Mouse (Mus musculus): ENCODE data around the gene Tie1.
"Not testable (repeated sequence)": the region's sequence is repeated elsewhere in the genome, so short reads cannot be mapped to it uniquely, and the experiment has no call there.

Gene Tie1

DNA sequence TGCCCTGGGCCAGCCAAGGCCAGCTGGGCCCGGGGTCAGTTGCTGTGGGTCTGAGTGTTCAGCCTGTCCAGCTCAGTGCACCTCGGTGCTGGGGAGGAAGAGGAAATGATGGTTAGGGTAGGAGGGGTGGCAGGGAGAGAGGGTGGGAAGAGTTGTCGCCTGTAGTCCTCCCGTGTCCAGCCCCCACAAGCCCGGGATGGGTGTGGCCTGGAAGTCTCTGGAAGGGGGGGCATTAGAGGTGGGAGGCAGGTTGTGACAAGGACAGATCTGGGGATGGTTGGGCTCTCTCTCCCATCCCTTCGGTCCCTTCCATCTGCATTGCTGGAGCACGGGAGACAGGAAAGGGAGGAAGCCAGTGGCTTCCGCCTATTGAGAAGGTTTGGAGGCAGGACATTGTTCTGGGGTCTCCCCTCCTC is at the start of gene Tie1:
Gene Tie1 (minus strand): TSS at position 345 of the 416 bp plus-strand sequence.
- DNase-seq (ENCODE audit: low read depth) = no peak

DNA sequence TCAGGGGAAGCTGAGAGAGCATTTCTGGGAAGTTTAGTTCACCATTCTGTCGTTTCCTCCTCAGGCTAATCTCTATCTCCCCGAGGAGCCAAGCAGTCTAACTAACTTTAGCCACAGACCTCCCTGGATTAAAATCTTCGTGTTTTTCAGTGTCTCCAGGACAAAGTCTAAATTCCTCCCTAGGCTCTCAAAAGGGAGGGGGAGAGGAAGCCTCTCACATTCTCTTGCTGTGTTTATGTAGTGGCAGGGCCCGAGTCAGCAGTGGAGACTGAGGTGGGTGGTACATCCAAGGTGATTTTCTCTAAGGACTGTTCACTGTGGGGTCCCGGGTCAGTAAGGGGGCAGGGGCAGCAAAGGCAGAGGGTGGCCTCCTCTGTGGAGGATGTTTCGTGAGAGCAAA is 47.9 kb upstream of the Tie1 start:
- DNase-seq (ENCODE audit: low read depth) = no peak

DNA sequence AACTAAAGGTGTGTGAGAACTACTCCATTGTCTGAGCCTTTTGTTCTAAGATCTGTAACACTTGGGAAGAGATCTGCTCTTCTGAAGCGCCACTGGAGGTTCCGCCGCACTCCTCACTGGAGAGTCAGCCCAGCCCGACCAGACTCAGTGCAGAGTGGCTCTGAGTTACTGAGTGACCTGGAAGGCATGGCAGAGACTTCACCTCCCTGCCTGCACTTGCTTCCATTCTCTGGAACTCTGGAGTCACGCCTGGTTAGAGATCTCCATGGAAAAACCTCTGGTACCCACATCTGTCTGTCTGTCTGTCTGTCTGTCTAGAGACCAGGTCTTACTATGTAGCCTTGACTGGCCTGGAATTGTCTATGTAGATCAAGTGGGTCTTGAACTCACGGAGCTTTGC is 45.7 kb upstream of the Tie1 start:
- DNase-seq (ENCODE audit: low read depth) = no peak

DNA sequence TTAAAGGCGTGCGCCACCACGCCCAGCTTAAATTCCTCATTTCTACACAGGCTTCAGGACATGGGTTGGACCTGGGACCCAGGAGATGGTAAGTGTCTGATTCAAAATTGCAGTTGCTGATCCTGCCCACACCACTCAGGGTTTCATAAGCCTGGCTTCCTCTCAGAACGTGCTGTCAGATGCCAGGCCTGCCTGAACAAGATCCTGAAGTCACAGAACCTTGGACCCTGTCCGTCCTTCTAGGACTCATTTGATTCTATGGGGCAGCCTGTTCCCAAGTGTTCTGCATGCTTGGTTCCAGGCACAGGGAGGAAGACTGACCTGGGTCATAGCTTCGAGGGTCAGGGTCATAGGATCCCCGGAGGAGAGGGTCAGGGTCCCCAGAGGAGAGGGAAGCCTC is 43.7 kb upstream of the Tie1 start:
- DNase-seq (ENCODE audit: low read depth) = no peak

DNA sequence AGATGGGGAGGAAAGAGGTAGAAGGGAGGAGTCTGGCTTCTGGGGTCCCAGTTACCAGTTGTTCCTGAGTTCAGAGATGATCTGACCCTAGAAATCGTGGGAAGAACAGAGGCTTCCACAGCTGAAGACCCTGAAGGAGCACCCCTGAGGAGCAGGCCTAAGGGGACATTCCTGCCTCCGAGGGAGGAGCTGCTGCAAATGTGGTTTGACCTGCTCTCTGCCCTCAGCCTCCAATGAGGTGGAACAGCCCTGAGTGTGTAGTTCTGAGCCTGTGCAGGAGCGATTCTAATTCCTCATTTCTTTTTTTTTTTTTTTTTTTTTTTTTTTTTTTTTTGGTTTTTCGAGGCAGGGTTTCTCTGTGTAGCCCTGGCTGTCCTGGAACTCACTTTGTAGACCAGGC is 43.3 kb upstream of the Tie1 start:
- DNase-seq (ENCODE audit: low read depth) = no peak

DNA sequence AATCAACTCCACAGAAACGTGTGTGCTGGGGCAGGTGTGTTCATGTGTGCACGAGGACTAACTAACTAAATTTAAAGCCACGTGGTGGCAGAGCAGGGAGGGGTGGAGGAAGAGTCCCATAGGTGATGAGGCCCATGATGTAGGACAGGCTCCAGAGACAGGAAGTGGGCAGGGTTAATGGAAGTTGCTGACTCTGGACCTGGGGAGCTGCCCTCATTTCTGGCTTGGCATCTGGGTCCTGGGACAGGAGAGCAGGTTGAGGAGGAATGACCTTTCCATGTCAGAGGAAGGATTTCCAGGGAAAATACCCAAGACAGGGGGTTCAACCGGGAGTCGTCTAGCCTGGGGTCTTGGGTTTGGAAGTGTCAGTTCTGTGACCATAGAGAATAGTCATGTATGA is 42.8 kb upstream of the Tie1 start:
- DNase-seq (ENCODE audit: low read depth) = no peak

DNA sequence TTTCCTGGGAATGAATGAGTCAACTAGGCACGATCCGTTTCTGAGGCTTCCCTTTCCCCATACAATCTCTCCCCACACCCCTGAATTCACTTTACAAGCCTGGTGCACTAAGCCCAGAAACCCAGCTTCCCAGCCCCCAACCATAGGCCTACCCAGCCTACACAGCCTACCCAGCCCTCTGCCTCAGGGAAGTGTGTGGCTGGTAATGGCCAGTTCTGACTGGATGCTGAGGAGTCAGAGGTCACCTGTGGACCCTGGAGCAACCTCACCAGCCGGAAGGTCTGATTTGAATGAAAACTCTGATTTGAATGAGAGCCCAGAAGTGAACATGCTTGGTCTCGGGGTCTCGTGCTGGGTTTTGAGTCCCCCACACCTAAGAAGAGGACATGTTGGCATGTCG is 37.9 kb upstream of the Tie1 start:
- DNase-seq (ENCODE audit: low read depth) = no peak

DNA sequence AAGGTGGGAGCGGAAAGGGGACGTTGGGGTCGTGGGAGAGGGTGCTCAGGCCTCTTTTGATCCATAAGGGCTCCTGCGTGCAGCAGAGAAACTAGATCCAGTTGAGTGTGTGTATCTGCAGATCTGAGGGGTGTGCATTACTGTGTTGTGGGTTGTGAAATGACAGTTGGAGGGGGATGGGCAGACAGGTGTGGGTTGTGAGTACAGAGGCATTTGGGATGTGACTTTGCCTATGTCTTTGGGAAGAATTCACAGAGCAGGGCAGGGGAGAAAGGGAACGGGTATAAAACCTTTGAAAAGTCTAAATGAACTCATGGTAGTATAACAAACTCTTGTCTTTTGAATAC is 37.4 kb upstream of the Tie1 start:
- no peak for DNase-seq (ENCODE audit: low read depth)

DNA sequence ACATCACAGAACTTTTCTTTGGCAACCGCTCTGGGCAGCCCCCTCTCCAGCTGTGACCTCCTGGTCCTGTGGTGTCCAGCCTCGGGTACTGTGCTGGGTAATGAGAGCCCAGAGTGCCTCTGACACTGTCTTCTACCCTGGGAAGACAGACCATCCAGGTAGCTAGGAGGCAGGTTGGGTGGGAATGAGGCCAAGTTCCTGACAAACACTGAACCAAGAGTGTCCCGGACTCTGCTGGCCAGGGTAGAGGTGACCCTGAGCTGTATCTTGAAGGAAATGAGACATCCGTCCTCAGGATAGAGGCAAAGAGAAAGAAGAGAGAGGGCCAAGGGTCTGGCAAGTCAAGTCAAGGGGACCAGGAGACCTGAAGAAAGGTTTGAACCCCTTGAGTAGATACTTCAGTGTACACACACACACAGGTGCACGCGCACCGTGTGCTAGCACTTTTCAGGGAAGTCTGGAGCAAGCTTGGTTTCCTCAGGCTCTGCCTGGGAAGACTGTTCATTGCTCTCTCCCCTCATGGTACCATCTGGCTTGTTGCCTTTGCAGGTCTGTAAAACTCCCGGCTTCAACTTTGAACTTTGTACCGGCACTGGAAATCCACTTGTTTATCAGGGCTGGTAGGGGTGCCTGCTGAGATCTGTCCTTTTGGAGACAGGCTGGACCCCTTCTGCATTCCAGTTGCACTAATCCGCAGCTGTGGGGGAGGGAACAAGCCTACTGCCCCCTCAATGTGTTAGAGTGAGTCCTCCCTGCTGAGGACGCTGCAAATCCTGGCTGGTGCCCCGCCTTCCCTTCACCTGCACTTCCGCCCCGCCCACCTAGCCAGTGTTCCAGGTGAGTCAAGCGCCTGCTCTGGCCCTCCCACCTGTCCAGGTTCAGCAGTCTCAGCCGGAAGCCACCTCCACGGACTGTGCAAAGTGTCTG is 36.8 kb upstream of the Tie1 start, which contains the start of gene 2610528J11Rik:
Gene 2610528J11Rik (plus strand): TSS at position 592 of the 927 bp plus-strand sequence.
- no peak for DNase-seq (ENCODE audit: low read depth)

DNA sequence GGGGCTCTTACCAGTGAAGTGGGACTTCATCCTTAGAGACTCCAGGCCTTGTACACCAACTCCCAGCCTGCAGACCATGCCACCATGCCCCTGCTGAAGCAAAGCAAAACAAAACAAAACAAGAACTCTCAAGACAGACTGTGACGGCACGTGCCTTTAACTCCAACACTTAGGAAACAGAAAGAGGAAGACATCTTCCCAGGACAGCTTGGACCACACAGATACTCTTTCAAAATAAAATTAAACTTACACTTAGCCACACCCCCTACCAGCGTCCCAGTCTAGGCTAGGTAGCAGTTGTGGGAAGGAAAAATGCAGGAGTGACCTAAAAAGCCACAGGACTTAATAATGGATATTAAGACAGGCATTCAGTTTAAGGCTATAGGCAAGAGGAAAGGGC is 35.9 kb upstream of the Tie1 start:
- no peak for DNase-seq (ENCODE audit: low read depth)

DNA sequence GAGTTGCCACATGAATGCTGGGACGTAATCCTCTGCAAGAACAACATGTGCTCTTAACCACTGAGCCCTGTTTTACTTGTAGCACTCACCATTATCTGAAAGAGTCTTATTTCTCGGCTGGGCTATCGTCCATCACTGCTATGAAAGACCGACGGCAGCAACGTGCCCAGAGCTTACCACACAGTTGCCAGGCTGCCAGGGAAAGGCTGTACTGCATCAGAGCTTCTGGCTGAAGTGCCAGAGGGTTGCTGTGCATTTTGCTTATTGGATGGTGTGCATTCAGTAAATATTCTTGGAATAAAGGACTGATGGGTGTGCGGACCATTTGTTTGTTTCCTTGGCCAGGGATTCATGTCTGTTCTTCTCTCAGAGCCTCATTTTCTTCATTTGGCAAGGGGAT is 34.1 kb upstream of the Tie1 start:
- no peak for DNase-seq (ENCODE audit: low read depth)

DNA sequence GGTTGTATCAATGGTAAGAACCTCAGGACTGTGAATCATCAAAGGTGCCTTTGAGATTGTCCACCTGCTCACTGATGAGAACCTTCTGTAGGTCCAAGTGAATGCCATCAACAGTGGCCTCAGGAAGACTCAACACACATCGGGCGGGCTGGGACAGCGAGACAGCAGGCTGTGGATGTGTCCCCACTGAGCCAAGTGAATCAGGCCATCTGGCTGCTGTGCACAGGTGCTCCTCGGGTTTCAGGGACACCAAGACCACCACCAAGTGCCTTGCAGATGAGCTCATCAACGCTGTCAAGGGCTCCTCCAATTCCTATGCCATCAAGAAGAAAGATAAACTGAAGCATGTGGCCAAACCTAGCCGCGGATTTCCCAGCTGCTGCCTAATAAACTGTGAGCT is 32.4 kb upstream of the Tie1 start:
- DNase-seq (ENCODE audit: low read depth) = no peak

DNA sequence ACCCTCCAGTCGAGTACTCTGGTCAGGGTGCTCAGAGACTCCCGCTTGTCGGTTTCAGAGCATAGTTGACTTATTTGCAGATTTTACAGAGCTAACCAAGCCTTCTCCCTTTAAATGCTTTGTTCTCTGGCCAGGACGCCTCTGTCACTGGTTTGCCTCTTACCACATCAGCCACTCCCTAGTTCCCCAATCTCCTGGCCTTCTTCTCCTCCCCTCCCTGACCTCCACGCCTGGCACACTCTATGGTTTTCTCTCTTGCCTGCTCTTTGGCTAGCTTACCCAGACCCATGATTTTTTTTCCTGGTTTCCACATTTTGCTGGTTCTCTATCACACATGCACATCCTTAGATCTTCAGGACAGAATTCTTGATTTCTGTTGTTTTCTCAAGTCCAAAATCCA is 28.3 kb upstream of the Tie1 start:
- no peak for DNase-seq (ENCODE audit: low read depth)

DNA sequence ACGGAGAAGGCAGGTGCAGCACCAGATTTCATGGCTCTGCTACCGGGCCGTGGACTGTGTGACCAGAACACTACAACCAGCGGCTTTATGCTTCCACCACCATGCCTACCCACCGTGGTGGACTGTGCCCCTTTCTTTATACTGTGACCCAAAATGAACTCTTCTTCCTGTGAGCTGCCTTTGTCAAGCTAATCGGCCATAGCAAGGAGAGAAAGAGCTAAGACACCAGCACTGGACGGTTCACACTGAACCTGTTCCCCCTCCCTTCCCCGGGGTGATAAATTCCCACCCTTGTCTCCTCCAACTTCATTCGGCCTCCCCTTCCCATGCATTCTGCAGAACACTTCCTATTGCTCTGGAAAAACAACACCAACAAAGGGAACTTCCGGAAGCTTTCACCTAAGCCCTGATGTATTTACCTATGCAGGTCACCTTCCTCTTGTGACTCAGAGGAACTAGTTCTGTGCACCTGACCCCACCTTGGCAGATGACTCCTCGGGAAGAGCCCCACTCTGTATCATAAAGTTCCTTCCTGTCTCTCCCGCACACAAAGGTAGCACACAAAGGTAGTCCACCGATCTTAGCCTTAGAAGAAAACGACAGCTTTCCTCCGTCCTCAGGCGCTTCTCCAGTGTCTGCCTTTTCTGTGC is 27.8 kb upstream of the Tie1 start:
- DNase-seq (ENCODE audit: low read depth) = no peak

DNA sequence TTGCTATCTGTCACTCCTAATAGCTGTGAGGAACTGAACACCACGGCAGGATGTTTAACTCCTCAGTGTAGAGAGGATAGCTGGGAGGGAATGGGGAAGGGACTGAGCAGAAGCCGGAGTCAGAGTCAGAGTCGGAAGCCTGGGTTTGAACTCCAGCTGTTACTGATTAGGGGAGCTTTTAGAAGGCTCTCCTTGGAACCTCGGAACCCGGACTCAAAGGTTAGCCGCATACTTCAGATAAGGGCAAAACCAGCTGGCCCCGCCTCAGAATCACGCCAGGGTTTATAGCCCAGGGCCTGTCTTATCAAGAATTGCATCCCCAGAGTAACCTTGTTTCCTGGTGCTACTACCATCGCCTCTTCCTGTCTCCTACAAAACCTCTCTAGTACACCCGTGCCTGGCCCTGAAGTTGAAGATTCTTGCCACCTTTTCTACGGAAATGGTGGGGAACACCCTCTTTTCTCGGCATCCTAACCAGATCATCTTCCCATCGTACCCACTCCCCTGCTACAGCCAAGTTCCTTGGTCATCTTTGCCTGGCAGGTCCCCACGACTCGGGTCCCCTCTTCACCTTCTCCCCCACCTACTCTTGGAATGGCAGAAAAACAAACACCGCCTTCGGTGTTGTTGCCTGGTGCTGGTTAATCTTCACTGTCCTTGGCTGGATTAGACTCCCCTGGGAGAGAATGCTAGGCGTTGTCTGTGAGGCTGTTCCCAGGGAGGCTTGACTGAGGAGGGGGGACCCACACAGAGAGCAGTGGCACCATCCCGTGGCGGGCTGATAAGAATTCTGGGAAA is 27.0 kb upstream of the Tie1 start:
- no peak for DNase-seq (ENCODE audit: low read depth)

DNA sequence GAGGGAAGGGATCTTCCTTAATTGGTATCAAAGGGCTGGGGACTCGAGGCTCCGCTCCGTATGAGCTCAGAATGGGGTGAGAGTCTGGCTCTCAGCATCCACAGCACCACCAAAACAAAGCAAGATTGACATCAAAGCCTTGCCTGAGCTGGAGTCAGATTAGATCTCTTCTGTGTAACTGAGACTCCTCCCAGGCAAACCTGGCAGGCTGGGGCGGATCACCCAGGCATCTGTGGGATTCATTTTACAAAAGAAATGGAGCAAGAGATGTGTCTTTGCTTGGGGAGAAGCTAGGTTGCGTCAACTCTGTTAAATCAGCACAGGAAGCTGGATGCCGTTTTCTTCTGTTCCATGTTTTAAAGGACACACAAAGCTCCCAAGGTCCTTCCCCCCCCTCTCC is 19.2 kb upstream of the Tie1 start:
- no peak for DNase-seq (ENCODE audit: low read depth)

DNA sequence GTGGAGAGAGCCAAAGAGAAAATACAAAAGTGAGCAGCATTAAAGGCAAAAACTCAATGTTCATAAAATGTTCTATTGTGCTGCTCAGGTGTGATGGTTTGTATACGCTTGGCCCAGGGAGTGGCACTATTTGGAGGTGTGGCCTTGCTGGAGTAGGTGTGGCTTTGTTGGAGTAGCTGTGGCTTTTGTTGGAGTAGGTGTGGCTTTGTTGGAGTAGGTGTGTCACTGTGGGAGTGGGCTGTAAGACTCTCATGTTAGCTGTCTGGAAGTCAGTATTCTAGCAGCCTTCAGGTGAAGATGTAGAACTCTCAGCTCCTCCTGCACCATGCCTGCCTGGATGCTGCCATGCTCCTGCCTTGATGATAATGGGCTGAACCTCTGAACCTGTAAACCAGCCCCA is 17.3 kb upstream of the Tie1 start:
- DNase-seq (ENCODE audit: low read depth) = not testable (repeated sequence)

DNA sequence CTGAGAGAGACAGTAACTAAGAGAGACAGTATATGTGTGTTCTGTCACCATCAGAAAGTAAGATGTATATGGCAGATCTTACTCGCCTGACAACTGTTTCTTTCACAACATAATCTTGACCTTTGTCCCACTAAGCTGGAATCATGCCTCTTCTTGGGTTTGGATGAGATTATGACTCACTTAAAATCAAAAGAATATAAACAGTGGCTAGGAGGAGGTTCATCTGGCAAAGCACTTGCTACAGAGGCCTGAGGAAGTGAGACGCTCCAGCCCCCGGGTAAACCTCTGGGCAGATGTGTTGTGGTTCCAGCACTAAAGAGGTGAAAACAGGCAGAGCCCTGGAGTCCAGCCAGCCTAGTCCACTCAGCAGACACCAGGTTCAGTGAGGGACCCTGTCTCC is 15.7 kb upstream of the Tie1 start:
- no peak for DNase-seq (ENCODE audit: low read depth)

DNA sequence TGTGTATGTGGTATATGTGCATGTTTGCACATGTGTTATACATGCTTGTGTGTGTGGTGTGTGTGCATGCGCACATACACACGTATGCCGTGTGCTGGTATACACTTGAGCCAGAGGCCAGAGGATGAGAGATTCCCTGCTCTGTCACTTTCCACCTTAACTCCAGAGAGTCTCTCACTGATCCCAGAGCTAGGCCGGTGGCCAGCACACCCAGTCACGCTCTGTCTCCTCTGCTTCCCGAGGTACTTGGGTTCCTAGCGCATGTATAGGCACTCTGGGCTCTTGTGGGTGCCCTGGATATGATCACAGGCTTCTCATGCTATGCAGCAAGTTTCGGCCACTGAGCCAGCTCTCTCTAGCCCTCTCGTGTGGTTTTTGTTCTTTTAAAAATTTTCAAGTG is 10.9 kb upstream of the Tie1 start:
- DNase-seq (ENCODE audit: low read depth) = no peak

DNA sequence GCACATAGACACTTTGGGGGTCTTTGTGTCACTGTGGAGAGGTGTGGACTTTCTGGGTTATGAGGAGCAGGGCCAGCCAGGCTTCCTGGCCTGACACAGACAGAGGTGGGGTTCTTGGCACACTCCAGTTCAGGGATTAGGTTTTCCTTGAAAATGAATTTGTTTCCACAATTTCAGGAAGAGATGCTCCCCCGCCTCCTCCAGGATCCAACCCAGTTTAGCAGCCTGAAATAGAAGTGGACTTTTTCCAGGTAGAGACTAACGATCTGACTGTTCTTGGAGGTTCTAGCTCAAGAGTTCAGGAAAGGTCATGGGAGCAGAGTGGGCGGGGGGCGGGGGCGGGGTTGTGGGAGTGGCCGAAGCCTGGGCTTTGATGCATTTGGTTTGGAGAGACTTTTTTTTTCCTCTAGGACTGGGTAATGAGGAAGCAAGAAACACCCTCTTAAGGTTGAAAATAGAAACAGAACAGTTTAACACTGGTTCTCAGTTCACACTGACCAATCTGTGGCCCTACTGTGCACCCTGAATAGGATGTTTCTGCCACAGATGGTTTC is 10.4 kb upstream of the Tie1 start:
- no peak for DNase-seq (ENCODE audit: low read depth)

DNA sequence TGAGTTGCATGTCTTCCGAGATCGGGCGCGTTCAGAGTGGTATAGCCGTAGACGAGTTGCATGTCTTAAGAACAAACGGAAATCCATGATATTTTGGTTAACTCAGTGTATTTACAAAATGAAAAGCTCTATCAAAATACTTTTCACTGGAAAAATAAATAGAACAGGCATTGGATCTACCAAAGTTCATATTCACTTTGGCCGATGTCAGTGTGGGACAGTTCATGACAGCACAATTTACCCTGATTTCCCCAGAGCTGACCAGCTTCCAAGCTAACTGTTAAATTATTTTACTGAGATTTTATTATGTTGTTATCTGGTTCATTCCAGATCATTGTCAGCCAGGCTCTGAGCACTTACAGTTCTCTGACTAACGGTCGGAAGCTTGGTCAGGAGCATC is 600 bp upstream of the Tie1 start:
- no peak for DNase-seq (ENCODE audit: low read depth)

DNA sequence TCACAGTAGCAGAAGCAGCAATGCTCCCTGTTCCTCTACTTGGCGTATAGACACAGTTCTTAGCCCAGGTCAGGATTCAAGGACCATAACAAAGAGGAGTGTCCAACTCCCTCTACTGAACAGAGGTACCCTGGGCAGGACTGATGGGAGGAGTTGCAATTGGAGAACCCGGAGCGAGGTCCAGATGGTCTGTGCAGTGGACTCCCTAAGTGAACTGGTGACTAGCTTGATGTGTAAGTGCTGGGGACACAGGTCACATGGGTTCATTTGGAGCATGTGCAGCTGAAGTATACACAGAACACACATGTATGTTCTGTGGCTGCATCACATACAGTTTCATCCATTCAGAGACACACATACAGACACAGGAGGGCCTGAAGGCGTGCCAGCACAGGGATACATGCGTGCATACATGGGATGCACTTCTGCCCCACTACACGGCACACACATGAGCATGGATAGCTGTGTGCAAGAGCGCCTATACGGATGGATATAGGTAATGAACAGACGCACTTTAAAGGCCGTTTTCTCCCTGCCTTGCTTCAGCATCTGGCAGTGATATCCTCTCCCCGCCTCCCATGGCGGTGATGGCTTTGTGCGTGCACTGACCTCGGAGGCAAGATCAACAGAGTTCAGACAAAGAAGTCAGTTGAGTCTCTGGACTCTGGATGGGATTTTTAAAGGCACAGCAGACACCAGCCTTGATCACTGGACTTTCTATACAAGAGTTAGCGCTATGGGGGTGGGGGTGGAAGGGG is 12.9 kb downstream of the Tie1 start:
- no peak for DNase-seq (ENCODE audit: low read depth)
